Mouse (Mus musculus): ENCODE measurements around the gene Esyt3. TPM values are rescaled to one million over a fixed set of nuclear protein-coding genes. Genes with fewer than 3 reads are reported as not detected.
A peak's percentile ranks its signal among the peaks of the same experiment; 100 is the strongest.

The Esyt3 gene
- polyA plus RNA-seq, 1 experiment from 2014 or later = 0.42 TPM

- Histone ChIP-seq H3K36me3 (ENCODE audit: insufficient read depth, low read length) (0 out of 2 replicates have a peak, but pooled peaks cover 8% of the 10 kb centered on the region), H3K4me3 (replicated peaks; ENCODE audit: low read depth, low read length) (no peak overlapping the region), H3K4me2 (ENCODE audit: low read length) (no peak overlapping the region), H3K4me1 (replicated peaks; ENCODE audit: insufficient read depth, low read length) (no peaks in the 10 kb centered on the region), H3K27ac (no peak overlapping the region), H3K27me3 (ENCODE audit: insufficient read depth, low read length) (no peaks in the 10 kb centered on the region), H3K9ac (ENCODE audit: low read depth, low read length) (no peak overlapping the region), H3K9me3 (replicated peaks; ENCODE audit: low read length) (no peaks in the 10 kb centered on the region)
- WGBS = 90% methylated on average over 10 of the region's 10 CpGs
- DNase-seq (ENCODE audit: low spot score) (no peak), ATAC-seq (replicated peaks; ENCODE audit: low FRiP score, low read depth) (no peak)
- no peak for TF ChIP-seq CTCF (IDR thresholded peaks at IDR 0.05; ENCODE audit: low read depth)
Measured at GRCm38 (mm10) chr9:99391557-99391956, 33.2 kb upstream of the Esyt3 start.

DNA sequence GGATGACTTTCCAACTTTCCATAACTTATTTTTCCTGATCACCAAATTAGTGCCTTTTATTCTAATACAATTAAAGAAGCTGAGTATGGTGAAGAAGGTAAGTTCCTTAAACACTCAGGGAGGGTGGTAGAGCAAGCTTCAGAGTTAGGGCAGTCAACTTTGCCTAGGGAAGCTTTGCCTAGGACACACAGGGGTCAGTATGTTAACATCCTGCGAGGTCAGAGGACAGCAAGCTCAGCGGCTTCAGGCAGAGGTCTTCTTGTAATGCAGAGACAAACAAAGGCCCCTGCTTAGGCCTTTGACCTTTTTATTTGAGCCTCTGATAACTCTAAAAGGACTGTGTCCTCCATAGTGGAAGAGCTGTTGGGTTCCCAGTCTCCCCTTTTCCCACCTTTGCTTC is 32.4 kb upstream of the Esyt3 start:
- no peaks in the 10 kb centered on the region for H3K9me3 ChIP-seq (replicated peaks; ENCODE audit: low read length)
- ATAC-seq (replicated peaks; ENCODE audit: low FRiP score, low read depth) (no peak), DNase-seq (ENCODE audit: low spot score) (no peak)
- 66% methylated on average over 2 of the region's 2 CpGs for WGBS
- no peak overlapping the region for H3K4me3 ChIP-seq (replicated peaks; ENCODE audit: low read depth, low read length)
- no peak overlapping the region for H3K9ac ChIP-seq (ENCODE audit: low read depth, low read length)
- H3K4me1 ChIP-seq (replicated peaks; ENCODE audit: insufficient read depth, low read length) = no peaks in the 10 kb centered on the region
- H3K27ac ChIP-seq = no peak overlapping the region
- no peaks in the 10 kb centered on the region for H3K27me3 ChIP-seq (ENCODE audit: insufficient read depth, low read length)
- TF ChIP-seq CTCF (IDR thresholded peaks at IDR 0.05; ENCODE audit: low read depth) = no peak
- H3K4me2 ChIP-seq (ENCODE audit: low read length) = no peak overlapping the region
- 0 out of 2 replicates have a peak, but pooled peaks cover 8% of the 10 kb centered on the region for H3K36me3 ChIP-seq (ENCODE audit: insufficient read depth, low read length)

DNA sequence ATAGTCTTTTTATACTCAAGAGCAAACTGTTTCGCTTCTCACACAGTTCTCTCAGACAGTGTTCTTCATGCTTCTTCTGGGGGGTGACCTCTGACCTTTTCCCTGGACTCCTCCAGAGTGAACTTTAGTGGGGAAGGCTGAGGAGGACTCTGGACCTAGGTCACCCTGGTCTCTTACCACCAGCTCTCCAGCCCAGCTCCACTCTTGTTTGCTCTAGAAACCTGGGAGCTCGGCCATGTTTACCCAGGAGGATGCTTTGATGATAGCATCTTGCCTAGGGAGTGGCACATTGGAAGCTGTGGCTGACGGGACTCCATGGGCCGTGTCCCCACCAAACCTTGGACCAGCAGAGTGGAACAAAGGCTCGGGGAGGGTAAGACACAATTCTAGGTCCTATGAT is 31.8 kb upstream of the Esyt3 start:
- Histone ChIP-seq H3K9ac (ENCODE audit: low read depth, low read length) (no peak overlapping the region), H3K27ac (no peak overlapping the region), H3K9me3 (replicated peaks; ENCODE audit: low read length) (no peaks in the 10 kb centered on the region), H3K4me2 (ENCODE audit: low read length) (no peak overlapping the region), H3K27me3 (ENCODE audit: insufficient read depth, low read length) (no peaks in the 10 kb centered on the region), H3K36me3 (ENCODE audit: insufficient read depth, low read length) (0 out of 2 replicates have a peak, but pooled peaks cover 8% of the 10 kb centered on the region), H3K4me3 (replicated peaks; ENCODE audit: low read depth, low read length) (no peak overlapping the region), H3K4me1 (replicated peaks; ENCODE audit: insufficient read depth, low read length) (no peaks in the 10 kb centered on the region)
- no peak for DNase-seq (ENCODE audit: low spot score)
- no peak for TF ChIP-seq CTCF (IDR thresholded peaks at IDR 0.05; ENCODE audit: low read depth)
- ATAC-seq (replicated peaks; ENCODE audit: low FRiP score, low read depth) = 0 out of 2 replicates have a peak, but pooled peaks have one; percentile 12
- 56% methylated on average over 5 of the region's 5 CpGs for WGBS

GRCm38 (mm10) chr9:99389506-99389905 is 31.1 kb upstream of the Esyt3 start:
- Histone ChIP-seq H3K4me1 (replicated peaks; ENCODE audit: insufficient read depth, low read length) (no peaks in the 10 kb centered on the region), H3K9ac (ENCODE audit: low read depth, low read length) (no peak overlapping the region), H3K27me3 (ENCODE audit: insufficient read depth, low read length) (no peaks in the 10 kb centered on the region), H3K4me2 (ENCODE audit: low read length) (no peak overlapping the region), H3K27ac (no peak overlapping the region), H3K36me3 (ENCODE audit: insufficient read depth, low read length) (0 out of 2 replicates have a peak, but pooled peaks cover 8% of the 10 kb centered on the region), H3K9me3 (replicated peaks; ENCODE audit: low read length) (no peaks in the 10 kb centered on the region), H3K4me3 (replicated peaks; ENCODE audit: low read depth, low read length) (no peak overlapping the region)
- no peak for ATAC-seq (replicated peaks; ENCODE audit: low FRiP score, low read depth)
- 76% methylated on average over 8 of the region's 8 CpGs for WGBS
- DNase-seq (ENCODE audit: low spot score) = no peak
- no peak for TF ChIP-seq CTCF (IDR thresholded peaks at IDR 0.05; ENCODE audit: low read depth)

- WGBS = 69% methylated on average over 9 of the region's 9 CpGs
- H3K27me3 ChIP-seq (ENCODE audit: insufficient read depth, low read length) = no peaks in the 10 kb centered on the region
- no peak for ATAC-seq (replicated peaks; ENCODE audit: low FRiP score, low read depth)
- H3K4me3 ChIP-seq (replicated peaks; ENCODE audit: low read depth, low read length) = no peak overlapping the region
- H3K4me1 ChIP-seq (replicated peaks; ENCODE audit: insufficient read depth, low read length) = no peaks in the 10 kb centered on the region
- H3K9ac ChIP-seq (ENCODE audit: low read depth, low read length) = no peak overlapping the region
- H3K4me2 ChIP-seq (ENCODE audit: low read length) = no peak overlapping the region
- no peaks in the 10 kb centered on the region for H3K9me3 ChIP-seq (replicated peaks; ENCODE audit: low read length)
- 0 out of 2 replicates have a peak, but pooled peaks cover 8% of the 10 kb centered on the region for H3K36me3 ChIP-seq (ENCODE audit: insufficient read depth, low read length)
- DNase-seq (ENCODE audit: low spot score) = no peak
- no peak overlapping the region for H3K27ac ChIP-seq
- TF ChIP-seq CTCF (IDR thresholded peaks at IDR 0.05; ENCODE audit: low read depth) = no peak
Measured at GRCm38 (mm10) chr9:99388856-99389255, 30.5 kb upstream of the Esyt3 start.

DNA sequence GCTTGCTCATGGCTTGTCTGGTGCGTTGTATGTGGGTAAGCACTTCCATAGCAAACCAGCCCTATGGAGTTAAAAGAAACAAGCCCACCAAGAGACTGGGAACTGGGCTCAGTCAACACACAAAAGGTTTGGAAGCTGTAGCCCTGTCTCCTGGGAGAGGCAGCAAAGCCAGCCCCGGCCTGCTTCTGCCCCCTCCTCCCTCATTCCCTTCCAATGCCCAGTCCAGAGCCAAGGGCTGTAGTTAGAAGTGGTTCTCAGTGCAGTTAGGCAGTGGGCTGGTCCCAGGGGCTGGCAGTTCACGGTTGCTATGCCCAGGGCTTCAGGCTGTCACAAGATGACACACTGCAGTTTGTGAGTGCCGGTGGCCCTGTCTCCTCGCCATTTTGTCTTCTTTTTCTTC is 29.7 kb upstream of the Esyt3 start:
- 79% methylated on average over 5 of the region's 5 CpGs for WGBS
- no peaks in the 10 kb centered on the region for H3K4me1 ChIP-seq (replicated peaks; ENCODE audit: insufficient read depth, low read length)
- ATAC-seq (replicated peaks; ENCODE audit: low FRiP score, low read depth) = no peak

GRCm38 (mm10) chr9:99382556-99382955 is 24.2 kb upstream of the Esyt3 start:
- no peak for TF ChIP-seq CTCF (IDR thresholded peaks at IDR 0.05; ENCODE audit: low read depth)
- H3K9me3 ChIP-seq (replicated peaks; ENCODE audit: low read length) = no peaks in the 10 kb centered on the region
- H3K36me3 ChIP-seq (ENCODE audit: insufficient read depth, low read length) = no peaks in the 10 kb centered on the region
- no peak overlapping the region for H3K27ac ChIP-seq
- H3K4me3 ChIP-seq (replicated peaks; ENCODE audit: low read depth, low read length) = no peak overlapping the region
- no peaks in the 10 kb centered on the region for H3K27me3 ChIP-seq (ENCODE audit: insufficient read depth, low read length)
- H3K9ac ChIP-seq (ENCODE audit: low read depth, low read length) = no peak overlapping the region
- no peak for ATAC-seq (replicated peaks; ENCODE audit: low FRiP score, low read depth)
- WGBS = 64% methylated on average over 9 of the region's 9 CpGs
- no peak overlapping the region for H3K4me2 ChIP-seq (ENCODE audit: low read length)
- DNase-seq (ENCODE audit: low spot score) = no peak
- no peaks in the 10 kb centered on the region for H3K4me1 ChIP-seq (replicated peaks; ENCODE audit: insufficient read depth, low read length)

More for the DNA sequence above, 29.7 kb upstream of the Esyt3 start:
- Histone ChIP-seq H3K9me3 (replicated peaks; ENCODE audit: low read length) (no peaks in the 10 kb centered on the region), H3K9ac (ENCODE audit: low read depth, low read length) (no peak overlapping the region), H3K4me3 (replicated peaks; ENCODE audit: low read depth, low read length) (no peak overlapping the region), H3K27me3 (ENCODE audit: insufficient read depth, low read length) (no peaks in the 10 kb centered on the region), H3K4me2 (ENCODE audit: low read length) (no peak overlapping the region), H3K27ac (no peak overlapping the region), H3K36me3 (ENCODE audit: insufficient read depth, low read length) (0 out of 2 replicates have a peak, but pooled peaks cover 8% of the 10 kb centered on the region)
- no peak for TF ChIP-seq CTCF (IDR thresholded peaks at IDR 0.05; ENCODE audit: low read depth)
- DNase-seq (ENCODE audit: low spot score) = no peak
